In the genomic region with DNA sequence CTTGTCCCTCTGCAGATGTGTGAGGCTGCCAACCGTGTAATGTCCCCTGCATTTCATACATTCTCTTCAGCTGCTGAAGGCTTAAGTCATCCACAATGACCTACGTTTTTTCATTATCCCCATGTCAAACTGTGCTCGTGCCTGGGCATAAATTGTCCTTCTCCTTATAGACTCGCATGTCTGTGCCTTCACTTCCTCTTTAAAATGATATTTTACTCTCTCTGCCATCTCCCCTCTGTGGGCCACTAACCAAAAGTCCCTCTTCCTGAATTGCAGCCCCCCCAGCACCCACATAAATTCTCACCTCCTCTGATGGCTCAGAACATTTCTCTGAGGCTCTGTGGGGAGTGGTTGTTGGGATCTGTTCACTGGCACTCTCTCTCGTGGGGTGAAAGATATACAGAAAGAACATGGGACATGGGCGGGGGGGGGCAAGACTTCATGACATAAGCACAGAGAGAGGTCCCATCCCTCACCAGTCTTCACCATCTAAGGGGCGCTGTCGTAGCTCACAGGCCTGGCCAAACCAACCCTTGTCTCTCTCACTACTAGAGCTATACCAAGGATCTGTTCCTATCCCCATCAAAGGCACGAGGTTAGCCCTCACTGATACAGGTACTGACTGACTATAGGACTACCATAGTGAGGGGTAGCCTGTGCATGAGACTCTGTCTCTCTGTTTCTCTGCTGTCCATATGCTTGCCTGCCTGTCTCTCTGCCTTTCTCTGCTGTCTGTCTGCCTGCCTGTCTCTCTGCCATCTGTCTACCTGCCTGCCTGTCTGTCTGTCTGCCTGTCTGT, we compare ENCODE assay signal across 17 mouse cellular contexts. TPM values are rescaled to one million over a fixed set of nuclear protein-coding genes. Genes with fewer than 3 reads are reported as not detected.
DNase-seq lines count a peak whose midpoint lies in the region; ATAC-seq lines count a peak whose summit lies in the region.
"Had no signal": no experiment of that assay in that cellular context is flagged by ENCODE, and none has a peak within 500 bp of the region (broad histone marks: within the 10 kb centered on the region; RNA-seq: fewer than 3 reads in every experiment).

No protein-coding gene starts in this region.

- DNase-seq in midbrain, embryonic 10.5 days (ENCODE audit: low spot score) = no peak
- DNase-seq in embryo, embryonic 10.5 days (ENCODE audit: low spot score) = no peak
- no peak for DNase-seq in heart, adult 8-10 months (ENCODE audit: low spot score)
- no peak for DNase-seq in layer of hippocampus, adult 9-10 months (ENCODE audit: low spot score)
- DNase-seq: adrenal gland, adult 8-10 months; cerebellum, adult 8-10 months; heart, adult 2 months; lung, adult 2 months; spleen, adult 18-20 months; thymus, postnatal 36 days had no signal

- no peaks in the 10 kb centered on the region for H3K36me3 ChIP-seq in forebrain, embryonic 12.5 days (replicated peaks)
- peaks cover 70% of the 10 kb centered on the region for H3K36me3 ChIP-seq in midbrain, embryonic 10.5 days
- 0 out of 2 replicates have a peak, but pooled peaks cover 4% of the 10 kb centered on the region for H3K36me3 ChIP-seq in neural tube, embryonic 13.5 days
- H3K36me3 ChIP-seq: stomach, embryonic 15.5 days had no signal

- H3K9ac ChIP-seq in forebrain, embryonic 12.5 days = no peak overlapping the region
- H3K9ac ChIP-seq in neural tube, embryonic 13.5 days = no peak overlapping the region
- H3K9ac ChIP-seq: stomach, embryonic 15.5 days had no signal

- H3K27me3 ChIP-seq in forebrain, embryonic 12.5 days = 0 out of 2 replicates have a peak, but pooled peaks cover 35% of the 10 kb centered on the region
- H3K27me3 ChIP-seq in midbrain, embryonic 10.5 days (ENCODE audit: low read depth, poor library complexity, severe bottlenecking) = no peaks in the 10 kb centered on the region
- 0 out of 2 replicates have a peak, but pooled peaks cover 2% of the 10 kb centered on the region for H3K27me3 ChIP-seq in neural tube, embryonic 13.5 days

- no peak overlapping the region for H3K4me3 ChIP-seq in forebrain, embryonic 12.5 days (replicated peaks)
- no peak overlapping the region for H3K4me3 ChIP-seq in midbrain, embryonic 10.5 days
- no peak overlapping the region for H3K4me3 ChIP-seq in neural tube, embryonic 13.5 days
- H3K4me3 ChIP-seq: heart, adult 2 months; layer of hippocampus, adult 2 months; stomach, embryonic 15.5 days had no signal

- WGBS in forebrain, embryonic 12.5 days = 68% methylated on average over 9 of the region's 9 CpGs
- 84% methylated on average over 9 of the region's 9 CpGs for WGBS in midbrain, embryonic 10.5 days
- 37% methylated on average over 9 of the region's 9 CpGs for WGBS in neural tube, embryonic 13.5 days

- H3K9me3 ChIP-seq in forebrain, embryonic 12.5 days = no peaks in the 10 kb centered on the region
- peaks cover 10% of the 10 kb centered on the region for H3K9me3 ChIP-seq in midbrain, embryonic 10.5 days (replicated peaks)
- no peaks in the 10 kb centered on the region for H3K9me3 ChIP-seq in neural tube, embryonic 13.5 days
- H3K9me3 ChIP-seq: stomach, embryonic 15.5 days had no signal

- no peak overlapping the region for H3K4me2 ChIP-seq in forebrain, embryonic 12.5 days
- H3K4me2 ChIP-seq in neural tube, embryonic 13.5 days = no peak overlapping the region
- H3K4me2 ChIP-seq: stomach, embryonic 15.5 days had no signal

- peak overlapping the region; percentile 53; the same call in 1 of the 2 replicates for H3K27ac ChIP-seq in forebrain, embryonic 12.5 days
- peak overlapping the region; percentile 82 for H3K27ac ChIP-seq in midbrain, embryonic 10.5 days (replicated peaks)
- peak overlapping the region; percentile 81 for H3K27ac ChIP-seq in neural tube, embryonic 13.5 days (replicated peaks)
- H3K27ac ChIP-seq: heart, adult 2 months; stomach, embryonic 15.5 days had no signal

- peaks cover 34% of the 10 kb centered on the region for H3K4me1 ChIP-seq in forebrain, embryonic 12.5 days
- peaks cover 65% of the 10 kb centered on the region for H3K4me1 ChIP-seq in midbrain, embryonic 10.5 days
- peaks cover 42% of the 10 kb centered on the region for H3K4me1 ChIP-seq in neural tube, embryonic 13.5 days (replicated peaks)

- peak; percentile 36 for ATAC-seq in forebrain, embryonic 12.5 days (ENCODE audit: low FRiP score)
- ATAC-seq in granulocyte monocyte progenitor cell, adult 5-6 weeks (replicated peaks; ENCODE audit: poor library complexity, severe bottlenecking) = peak; percentile 76
- ATAC-seq in neural tube, embryonic 13.5 days (ENCODE audit: low read depth) = peak; percentile 28
- ATAC-seq: CD4-positive, CD25-positive, alpha-beta regulatory T cell, adult 4 months had no signal

RNA-seq across cellular contexts. Expression of a gene that starts 56.5 kb away (rescaled TPM):
- 1.2 and 2.1 TPM in 2 replicates for polyA plus RNA-seq in forebrain, embryonic 12.5 days (2016; fragmentation: Nextera tagmentation; extraction: Ambion mirVana)
- not detected in 2 replicates for total RNA-seq in granulocyte monocyte progenitor cell, adult 5-6 weeks (2014; fragmentation: Nextera tagmentation)
- total RNA-seq in granulocyte monocyte progenitor cell, adult 5-6 weeks (2017) = not detected in 2 replicates
- polyA plus RNA-seq in midbrain, embryonic 10.5 days (2016; fragmentation: Nextera tagmentation; extraction: Ambion mirVana) = 0.65 and 1.1 TPM in 2 replicates
- polyA plus RNA-seq in neural tube, embryonic 13.5 days (2015; fragmentation: Nextera tagmentation; extraction: Ambion mirVana) = 0.75 and 1.6 TPM in 2 replicates
- 1 to 10 TPM; 3.2 to 5.2 (median 4.3) TPM for total RNA-seq in heart, adult 8-10 months (2022)
- total RNA-seq: MEL had no signal
- polyA plus RNA-seq: CD4-positive, CD25-positive, alpha-beta regulatory T cell, adult 4 months had no signal
